Mouse (Mus musculus) cerebellum, adult 2 months (tissue): ENCODE measurements around the gene Bri3.

Experiments
- CTCF ChIP-seq: fragments of 200-500 bp; IDR thresholded peaks from 2 replicates; pipeline ENCODE4 v1.5.1; 2011; ENCODE audit warnings: low read depth, mild to moderate bottlenecking, control low read depth, low read length, moderate library complexity, borderline replicate concordance; ENCODE audit not compliant: insufficient read depth
- POLR2A ChIP-seq: fragments of 200-500 bp; IDR thresholded peaks from 2 replicates; pipeline ENCODE4 v1.6.1; 2011; ENCODE audit warnings: low read length, control low read depth, borderline replicate concordance; ENCODE audit not compliant: insufficient read depth

DNA sequence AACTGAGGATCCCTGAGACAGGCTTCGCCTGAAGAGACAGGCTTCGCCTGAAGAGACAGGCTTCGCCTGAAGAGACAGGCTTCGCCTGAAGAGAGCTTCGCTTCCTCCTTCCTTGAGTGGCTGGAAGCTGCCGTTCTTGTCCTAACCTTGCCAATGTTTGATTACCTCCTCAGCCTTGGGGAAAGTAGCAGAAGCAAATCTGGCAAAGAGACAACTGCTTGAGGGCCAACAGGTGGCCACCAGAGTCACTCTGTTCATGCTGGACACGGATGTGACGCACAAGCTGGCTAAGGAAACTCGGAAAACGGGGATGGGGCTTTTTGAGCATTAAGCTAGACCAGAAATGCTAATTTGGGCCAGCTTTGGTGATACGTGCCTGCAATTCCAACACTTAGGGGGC is 89.8 kb downstream of the Bri3 start:
- no peak for TF ChIP-seq CTCF
- TF ChIP-seq POLR2A, result no peak
